Mouse (Mus musculus) T-cell, adult 2 months (primary cell): ENCODE measurements around the gene Brca2.
"Not testable (repeated sequence)": the region's sequence is repeated elsewhere in the genome, so short reads cannot be mapped to it uniquely, and the experiment has no call there.

ENCODE experiments used
- DNase-seq: peaks from one replicate; pipeline ENCODE4 v3.0.0; 2022; ENCODE audit warnings: low spot score

Brca2 gene

DNA sequence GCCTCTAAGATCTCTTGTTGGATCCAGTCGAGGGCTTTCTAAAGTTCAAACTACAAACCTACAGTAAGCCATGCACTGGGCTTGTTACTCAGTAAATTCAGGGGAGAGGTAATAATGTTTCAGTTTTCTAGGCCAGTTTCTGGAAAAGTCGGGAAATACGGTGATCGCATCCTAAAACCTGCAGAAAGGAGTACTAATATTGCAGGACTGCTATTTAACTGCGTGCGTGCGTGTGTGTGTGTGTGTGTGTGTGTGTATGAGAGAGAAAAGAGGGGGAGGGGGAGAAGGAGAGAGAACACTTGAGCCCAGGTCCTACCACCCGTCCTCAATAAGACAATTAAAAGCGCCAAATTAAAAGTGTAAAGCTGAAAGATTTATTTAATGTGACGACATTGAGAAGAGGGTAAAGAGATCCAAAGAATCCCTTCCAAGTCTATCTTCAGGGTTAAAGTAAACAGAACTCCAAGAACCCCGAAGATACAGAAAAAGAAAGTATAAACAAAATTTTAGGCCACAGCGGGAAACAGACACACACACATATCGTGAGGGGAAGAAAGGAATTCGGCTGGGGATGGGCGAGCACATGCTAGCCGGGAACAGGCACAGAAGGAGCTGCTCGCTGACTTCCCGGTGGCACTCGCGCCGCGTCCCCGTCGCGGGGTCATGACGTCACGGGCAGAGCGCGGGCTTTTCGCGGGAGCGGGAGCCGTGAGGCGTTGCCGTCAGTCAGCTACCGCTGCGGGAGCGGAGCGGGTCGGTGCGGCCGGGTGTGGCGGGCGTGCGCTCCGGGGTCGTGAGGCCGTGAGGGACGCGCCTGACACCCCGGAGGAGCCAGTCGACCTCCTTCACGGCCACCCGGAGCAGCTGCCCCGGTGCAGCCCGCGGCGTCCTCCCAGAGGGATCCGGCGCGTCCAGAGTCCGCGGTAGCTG is at the start of gene Brca2:
Brca2 (plus strand) TSS at position 694 of the 930 bp plus-strand sequence.
- DNase-seq, result peak; percentile 89

GRCm38 (mm10) chr5:150477364-150477763 is 45.1 kb upstream of the Brca2 start:
- DNase-seq, result no peak

GRCm38 (mm10) chr5:150478612-150479011 is 43.8 kb upstream of the Brca2 start:
- no peak for DNase-seq

GRCm38 (mm10) chr5:150485198-150485597 is 37.2 kb upstream of the Brca2 start:
- no peak for DNase-seq

- DNase-seq, result no peak
Observed at GRCm38 (mm10) chr5:150490285-150490684, 32.1 kb upstream of the Brca2 start.

DNA sequence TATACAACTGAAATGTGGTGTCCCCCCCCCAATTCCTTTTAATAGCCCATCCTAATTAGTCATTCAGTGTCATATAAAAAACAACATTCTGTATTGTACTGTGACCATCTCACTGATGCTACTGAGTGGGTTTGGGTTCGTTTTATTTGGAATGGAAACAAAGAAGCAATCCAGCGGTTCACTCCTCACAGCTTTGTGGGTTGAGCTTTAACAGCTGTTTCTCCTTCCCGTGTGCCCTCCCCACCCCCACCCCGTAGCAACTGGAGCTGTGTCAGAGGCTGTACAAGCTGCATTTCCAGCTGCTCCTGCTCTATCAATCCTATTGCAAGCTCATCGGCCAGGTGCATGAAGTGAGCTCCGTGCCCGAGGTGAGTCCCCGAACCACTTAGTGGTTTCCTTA is 31.6 kb upstream of the Brca2 start:
- no peak for DNase-seq

GRCm38 (mm10) chr5:150491573-150492173 is 30.8 kb upstream of the Brca2 start:
- not testable (repeated sequence) for DNase-seq

GRCm38 (mm10) chr5:150495792-150496191 is 26.6 kb upstream of the Brca2 start:
- peak; percentile 16 for DNase-seq

DNA sequence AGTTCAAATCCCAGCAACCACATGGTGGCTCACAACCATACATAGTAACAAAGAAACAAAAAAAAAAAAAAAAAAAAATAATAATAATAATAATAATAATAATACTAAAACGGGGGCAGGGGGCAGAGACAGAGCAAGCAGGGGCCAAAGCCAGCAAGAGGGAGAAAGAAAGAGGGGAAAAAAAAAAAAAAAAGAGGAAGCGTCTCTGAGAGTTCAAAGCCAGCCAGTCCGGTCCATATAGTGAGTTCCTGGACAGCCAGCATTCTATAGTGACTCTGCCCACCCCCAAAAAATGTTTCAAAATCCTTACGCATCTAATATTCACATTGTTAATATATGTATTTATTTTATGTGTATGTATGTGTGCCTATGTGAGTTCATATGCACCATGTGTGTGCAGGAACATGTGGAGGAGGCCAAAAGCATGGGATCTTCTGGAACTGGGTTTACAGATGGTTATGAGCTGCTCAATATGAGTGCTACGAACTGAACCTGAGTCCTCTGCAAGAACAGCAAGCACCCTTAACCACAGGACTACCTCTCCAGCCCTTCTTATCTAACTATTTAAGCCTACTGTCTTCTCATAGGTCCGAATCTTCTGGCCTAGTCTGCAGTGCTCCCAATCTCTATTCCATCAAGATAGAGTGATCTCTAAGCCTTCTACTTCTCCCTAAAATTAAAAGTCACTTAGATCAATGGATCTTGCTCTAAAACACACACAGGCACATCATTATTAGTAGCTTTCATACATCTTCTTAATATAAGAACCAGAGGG is 11.8 kb upstream of the Brca2 start:
- DNase-seq, result no peak

DNA sequence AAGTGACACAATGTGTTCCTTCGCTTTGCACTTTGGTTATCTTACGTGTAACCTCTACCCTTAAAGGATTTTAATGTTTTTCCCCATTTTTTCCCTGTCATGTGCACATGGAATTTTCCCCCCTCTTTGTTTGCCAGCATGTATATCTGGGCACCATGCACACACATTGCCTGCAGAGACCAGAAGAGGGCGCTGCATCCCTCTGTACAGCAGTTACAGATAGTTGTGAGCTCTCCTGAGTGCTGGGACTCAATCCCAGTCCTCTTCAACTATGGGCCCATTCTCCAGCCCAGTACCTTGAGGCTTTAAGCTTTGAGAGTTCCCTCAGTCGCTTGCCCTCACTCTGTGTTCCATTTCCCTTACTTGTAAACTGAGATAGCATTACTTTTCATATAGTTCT is 9.2 kb upstream of the Brca2 start:
- no peak for DNase-seq

DNA sequence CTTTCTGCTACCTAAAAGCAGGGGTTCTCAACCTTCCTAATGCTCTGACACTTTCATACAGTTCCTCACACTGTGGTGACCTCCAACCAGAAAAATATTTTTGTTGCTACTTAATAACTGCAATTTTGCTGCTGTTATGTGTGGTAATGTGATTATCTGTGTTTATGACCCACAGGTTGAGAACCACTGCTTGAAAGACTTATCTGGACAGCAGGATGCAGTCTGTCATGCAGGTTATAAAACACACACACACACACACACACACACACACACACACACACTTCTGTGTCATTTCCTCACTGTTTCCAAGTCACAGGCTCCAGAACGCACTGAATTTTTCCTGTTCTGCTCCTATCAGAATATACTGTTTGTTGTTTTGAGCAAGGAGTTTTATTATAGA is 8.4 kb upstream of the Brca2 start:
- no peak for DNase-seq

- DNase-seq, result no peak
Observed at GRCm38 (mm10) chr5:150518064-150518463, 4.4 kb upstream of the Brca2 start, which contains the start of gene Zar1l. Gene Zar1l (minus strand): TSS chr5:150518164.

GRCm38 (mm10) chr5:150519551-150519950 is 2.9 kb upstream of the Brca2 start:
- peak; percentile 32 for DNase-seq

- no peak for DNase-seq
Observed at GRCm38 (mm10) chr5:150522867-150523234, 421 bp downstream of the Brca2 start.

GRCm38 (mm10) chr5:150525239-150525638 is 2.8 kb downstream of the Brca2 start:
- no peak for DNase-seq

DNA sequence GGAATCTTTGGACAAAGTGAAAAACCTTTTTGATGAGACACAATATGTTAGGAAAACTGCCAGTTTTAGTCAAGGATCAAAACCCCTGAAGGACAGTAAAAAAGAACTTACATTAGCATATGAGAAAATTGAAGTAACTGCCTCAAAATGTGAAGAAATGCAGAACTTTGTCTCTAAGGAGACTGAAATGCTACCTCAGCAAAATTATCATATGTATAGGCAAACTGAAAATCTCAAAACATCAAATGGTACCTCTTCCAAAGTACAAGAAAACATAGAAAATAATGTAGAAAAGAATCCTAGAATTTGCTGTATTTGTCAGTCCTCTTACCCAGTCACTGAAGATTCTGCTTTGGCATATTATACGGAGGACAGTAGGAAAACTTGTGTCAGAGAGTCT is 18.9 kb downstream of the Brca2 start:
- DNase-seq, result no peak

- DNase-seq, result no peak
Observed at GRCm38 (mm10) chr5:150543184-150543583, 20.8 kb downstream of the Brca2 start.

- DNase-seq, result no peak
Observed at GRCm38 (mm10) chr5:150551637-150552036, 29.2 kb downstream of the Brca2 start.

DNA sequence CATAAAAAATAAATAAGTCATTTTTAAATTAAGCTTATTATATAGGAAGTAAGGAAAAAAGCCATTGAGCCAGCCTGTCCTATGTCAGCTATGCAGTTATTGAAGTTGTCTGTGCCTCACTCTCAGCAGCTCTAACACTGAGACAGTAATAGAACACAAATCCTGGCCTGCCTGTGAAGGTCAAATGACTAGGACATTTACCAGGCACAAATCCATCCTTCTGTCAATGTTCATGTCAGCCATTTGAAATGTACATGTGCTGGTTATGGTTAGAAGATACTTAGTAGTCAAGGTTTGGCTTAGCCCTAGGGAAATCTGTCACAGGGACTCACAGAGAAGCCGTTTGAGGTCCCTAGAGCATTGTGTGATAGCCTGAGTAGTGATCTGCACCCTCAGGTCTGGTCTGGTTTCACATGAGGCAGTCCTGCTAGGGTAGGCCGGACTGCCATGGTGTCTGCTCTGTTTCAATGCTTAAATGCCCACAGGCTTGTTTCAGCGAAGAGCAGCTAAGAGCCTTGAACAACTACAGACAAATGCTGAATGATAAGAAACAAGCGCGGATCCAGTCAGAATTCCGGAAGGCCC is 37.2 kb downstream of the Brca2 start:
- DNase-seq, result no peak

GRCm38 (mm10) chr5:150560851-150561250 is 38.4 kb downstream of the Brca2 start:
- no peak for DNase-seq

DNA sequence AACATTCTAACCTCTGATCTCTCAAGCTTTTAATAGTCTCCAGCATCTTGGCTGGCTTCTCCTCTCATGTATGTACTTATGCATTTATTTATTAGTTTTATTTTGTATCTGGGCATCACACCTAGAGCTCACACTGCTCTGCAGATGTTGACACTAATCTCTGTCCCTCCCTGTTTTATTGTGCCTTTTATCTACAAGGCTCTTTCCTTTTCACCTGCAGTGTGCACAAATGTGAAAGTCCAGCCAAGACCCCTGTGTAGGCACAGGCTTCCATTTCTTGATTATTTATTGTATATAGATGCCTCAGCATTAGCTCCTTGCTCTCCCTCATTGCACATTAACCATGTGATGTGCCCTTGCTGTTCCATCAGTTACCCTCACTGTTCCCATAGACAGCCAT is 38.9 kb downstream of the Brca2 start:
- no peak for DNase-seq

DNA sequence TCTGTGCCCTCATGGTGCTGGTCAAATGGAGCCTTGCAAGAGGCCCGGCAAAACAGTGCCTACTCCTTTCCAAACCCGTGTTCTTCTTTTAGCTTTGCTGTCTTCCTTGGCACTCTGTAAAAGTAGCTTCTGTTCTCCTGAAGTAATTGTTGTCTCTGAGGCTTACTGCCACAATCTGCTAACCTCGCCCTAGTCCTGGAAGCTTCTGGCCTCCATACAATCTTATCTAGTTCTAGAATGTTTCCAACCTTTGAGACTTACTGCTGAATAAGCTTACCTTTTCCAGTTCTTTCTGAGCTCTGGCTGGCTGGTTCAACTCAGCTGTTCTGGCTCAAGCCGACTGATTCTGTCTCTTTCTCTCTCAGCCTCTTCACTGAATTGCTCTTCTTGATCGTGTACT is 39.4 kb downstream of the Brca2 start:
- DNase-seq, result no peak
